Mouse (Mus musculus): Measurements from ENCODE around the gene Pip4k2b.

- TF ChIP-seq CTCF (IDR thresholded peaks at IDR 0.05; ENCODE audit: extremely low read depth, insufficient read depth, insufficient read length, insufficient replicate concordance) (no peak), POLR2A (IDR thresholded peaks at IDR 0.05; ENCODE audit: low read depth, low read length) (no peak)
These were observed 42.7 kb downstream of the Pip4k2b start for GRCm38 (mm10) chr11:97701581-97702392.
